Mouse (Mus musculus): Measurements from ENCODE around the gene Slc6a8. TPM values are rescaled to one million over a fixed set of nuclear protein-coding genes. Genes with fewer than 3 reads are reported as not detected.

Gene Slc6a8
- polyA plus RNA-seq, 1 experiment = 62.8 TPM

DNA sequence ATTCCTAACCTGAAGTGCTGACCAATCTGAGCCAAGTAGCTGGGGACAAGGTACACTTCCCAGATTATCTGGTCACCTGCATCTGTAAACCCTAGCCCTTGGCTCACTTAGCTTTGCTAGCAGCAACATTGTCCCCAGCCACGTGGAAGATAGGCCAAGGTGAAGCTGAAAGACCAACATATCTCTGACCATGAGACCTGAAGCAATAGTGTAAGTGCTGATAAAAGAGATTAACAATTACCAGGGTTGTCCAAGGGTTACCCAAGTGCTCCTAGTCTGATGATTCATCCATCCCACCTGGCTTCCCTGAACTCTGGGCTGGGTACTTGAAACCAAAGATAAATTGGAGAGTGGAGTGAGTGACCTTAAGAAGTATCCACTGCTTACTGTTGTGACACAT is 58.0 kb downstream of the Slc6a8 start:
- Histone ChIP-seq H3K4me3 (ENCODE audit: insufficient read depth, poor library complexity, severe bottlenecking) (no peak overlapping the region), H3K79me2 (ENCODE audit: control insufficient read depth, insufficient read depth) (no peaks in the 10 kb centered on the region)

More for the DNA sequence above, 58.0 kb downstream of the Slc6a8 start:
- Histone ChIP-seq H3K79me3 (ENCODE audit: low read depth) (no peaks in the 10 kb centered on the region), H3K36me3 (ENCODE audit: control insufficient read depth, insufficient read depth) (no peaks in the 10 kb centered on the region), H3ac (ENCODE audit: control insufficient read depth, insufficient read length, low read depth) (no peak overlapping the region), H3K27me3 (ENCODE audit: control insufficient read depth, insufficient read depth, insufficient read length) (no peaks in the 10 kb centered on the region)
- TF ChIP-seq FOSL1 (IDR thresholded peaks at IDR 0.05; ENCODE audit: insufficient read depth, low read length, poor library complexity, severe bottlenecking) = no peak
- no peak for TF ChIP-seq MAX (IDR thresholded peaks at IDR 0.05)
- TF ChIP-seq MYOG (IDR thresholded peaks at IDR 0.05; ENCODE audit: control insufficient read depth, extremely low read depth, insufficient read length) = no peak
- TF ChIP-seq CTCF (IDR thresholded peaks at IDR 0.05; ENCODE audit: control insufficient read depth, insufficient read depth, insufficient read length) = no peak
- no peak for TF ChIP-seq MYOD1 (IDR thresholded peaks at IDR 0.05; ENCODE audit: control insufficient read depth, insufficient read length, low read depth)
- TF ChIP-seq USF1 (IDR thresholded peaks at IDR 0.05; ENCODE audit: low read depth) = no peak
- TF ChIP-seq CEBPB (IDR thresholded peaks at IDR 0.05; ENCODE audit: low read depth) = no peak

Other genes starting within 250 kb of the Slc6a8 start
- not detected for gene Trex2, start 237.8 kb upstream of the Slc6a8 start, polyA plus RNA-seq (2012; fragmentation: generic; extraction: Trizol)
- 42.6 TPM for gene Haus7, start 214.1 kb upstream of the Slc6a8 start, polyA plus RNA-seq (2012; fragmentation: generic; extraction: Trizol)
- 731 TPM for gene Bgn, start 189.5 kb upstream of the Slc6a8 start, polyA plus RNA-seq (2012; fragmentation: generic; extraction: Trizol)
- gene Atp2b3, start 170.1 kb upstream of the Slc6a8 start, polyA plus RNA-seq (2012; fragmentation: generic; extraction: Trizol) = not detected
- gene Dusp9, start 33.7 kb upstream of the Slc6a8 start, polyA plus RNA-seq (2012; fragmentation: generic; extraction: Trizol) = 22.3 TPM
- 0.06 TPM for gene Pnck, start 13.0 kb upstream of the Slc6a8 start, polyA plus RNA-seq (2012; fragmentation: generic; extraction: Trizol)
- 185 TPM for gene Bcap31, start 43.0 kb downstream of the Slc6a8 start, polyA plus RNA-seq (2012; fragmentation: generic; extraction: Trizol)
- gene Abcd1, start 43.4 kb downstream of the Slc6a8 start, polyA plus RNA-seq (2012; fragmentation: generic; extraction: Trizol) = 7.6 TPM
- gene Plxnb3, start 83.9 kb downstream of the Slc6a8 start, polyA plus RNA-seq (2012; fragmentation: generic; extraction: Trizol) = 0.02 TPM
- gene Srpk3, start 101.3 kb downstream of the Slc6a8 start, polyA plus RNA-seq (2012; fragmentation: generic; extraction: Trizol) = 0.09 TPM
- gene Idh3g, start 113.7 kb downstream of the Slc6a8 start, polyA plus RNA-seq (2012; fragmentation: generic; extraction: Trizol) = 141 TPM
- gene Ssr4, start 113.9 kb downstream of the Slc6a8 start, polyA plus RNA-seq (2012; fragmentation: generic; extraction: Trizol) = 260 TPM
- gene Pdzd4, start 151.8 kb downstream of the Slc6a8 start, polyA plus RNA-seq (2012; fragmentation: generic; extraction: Trizol) = 0.18 TPM
- gene Avpr2, start 219.0 kb downstream of the Slc6a8 start, polyA plus RNA-seq (2012; fragmentation: generic; extraction: Trizol) = 0.02 TPM
- gene L1cam, start 223.0 kb downstream of the Slc6a8 start, polyA plus RNA-seq (2012; fragmentation: generic; extraction: Trizol) = 0.55 TPM
- gene Arhgap4, start 248.7 kb downstream of the Slc6a8 start, polyA plus RNA-seq (2012; fragmentation: generic; extraction: Trizol) = 0.23 TPM
- 165 TPM for gene Naa10, start 248.8 kb downstream of the Slc6a8 start, polyA plus RNA-seq (2012; fragmentation: generic; extraction: Trizol)